Mouse (Mus musculus): ENCODE results near the gene Prpf39. TPM values are rescaled to one million over a fixed set of nuclear protein-coding genes. Genes with fewer than 3 reads are reported as not detected.

The Prpf39 gene
- 59.0 and 70.6 TPM in 2 replicates for polyA plus RNA-seq (2012; ENCODE audit: insufficient read depth, insufficient read length, missing spikeins)

GRCm38 (mm10) chr12:65036190-65036870, at the start of gene Prpf39:
TSS of gene Prpf39 (plus strand) at chr12:65036333.
- Histone ChIP-seq H3K4me3 (ENCODE audit: insufficient read depth, low read length) (peak within 1 kb of the TSS; percentile 100), H3K27ac (ENCODE audit: insufficient read depth, low read depth, low read length) (peak within 1 kb of the TSS; percentile 87)

DNA sequence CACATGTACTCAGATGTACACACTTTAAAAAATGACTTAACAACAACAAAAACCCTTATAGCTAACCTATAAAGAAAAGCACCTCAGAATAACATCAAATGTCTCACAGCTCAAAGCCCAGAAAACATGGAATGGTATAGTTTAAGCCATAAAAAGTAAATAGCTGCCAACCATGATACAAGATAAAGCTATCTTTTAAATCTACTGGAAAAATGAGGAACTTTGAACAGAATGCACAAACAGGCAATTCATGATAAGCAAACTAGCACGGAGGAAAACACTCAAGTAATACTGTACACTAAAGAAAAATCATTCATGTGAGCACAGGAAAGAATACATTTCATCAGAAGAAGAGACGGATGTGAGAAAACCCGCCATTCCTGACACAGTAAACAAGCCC, 28.4 kb upstream of the Prpf39 start:
- no peaks in the 10 kb centered on the region for H3K4me1 ChIP-seq (ENCODE audit: control insufficient read depth, insufficient read depth, low read length)
- TF ChIP-seq CTCF (IDR thresholded peaks at IDR 0.05; ENCODE audit: low read depth, low read length) (no peak), POLR2A (IDR thresholded peaks at IDR 0.05; ENCODE audit: borderline replicate concordance, low read depth, low read length) (no peak)
- H3K27ac ChIP-seq (ENCODE audit: insufficient read depth, low read depth, low read length), result no peak overlapping the region
- no peak overlapping the region for H3K4me3 ChIP-seq (ENCODE audit: insufficient read depth, low read length)

More at GRCm38 (mm10) chr12:65036190-65036870, at the start of gene Prpf39:
- TF ChIP-seq CTCF (IDR thresholded peaks at IDR 0.05; ENCODE audit: low read depth, low read length) (no peak), POLR2A (IDR thresholded peaks at IDR 0.05; ENCODE audit: borderline replicate concordance, low read depth, low read length) (peak; percentile 43; the same call in 1 of the 2 replicates)
- H3K4me1 ChIP-seq (ENCODE audit: control insufficient read depth, insufficient read depth, low read length), result peaks cover 11% of the 10 kb centered on the region

DNA sequence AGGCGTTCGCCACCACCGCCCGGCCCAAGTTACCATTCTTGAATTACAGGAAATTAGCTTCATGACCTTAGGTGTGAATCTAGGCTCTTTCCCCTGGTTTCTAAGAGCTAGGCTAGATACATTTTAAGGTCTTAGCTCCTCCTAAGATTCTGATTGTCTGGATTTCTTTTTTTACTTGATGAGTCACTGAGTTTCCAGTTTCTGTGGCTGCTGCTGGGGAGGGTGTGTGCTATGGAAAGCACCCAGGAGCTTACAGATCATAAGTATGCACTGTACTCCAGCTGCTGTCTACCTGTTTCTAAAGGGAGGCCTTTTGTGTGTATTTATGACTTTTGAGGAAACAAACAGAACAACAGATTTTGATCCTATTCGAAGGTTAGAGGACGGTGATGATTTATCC, 13.3 kb upstream of the Prpf39 start:
- Histone ChIP-seq H3K27ac (ENCODE audit: insufficient read depth, low read depth, low read length) (no peak overlapping the region), H3K4me1 (ENCODE audit: control insufficient read depth, insufficient read depth, low read length) (no peaks in the 10 kb centered on the region), H3K4me3 (ENCODE audit: insufficient read depth, low read length) (no peak overlapping the region)
- no peak for TF ChIP-seq POLR2A (IDR thresholded peaks at IDR 0.05; ENCODE audit: borderline replicate concordance, low read depth, low read length)
- TF ChIP-seq CTCF (IDR thresholded peaks at IDR 0.05; ENCODE audit: low read depth, low read length), result no peak

GRCm38 (mm10) chr12:65035839-65036189, 319 bp upstream of the Prpf39 start:
- 0 out of 2 replicates have a peak overlapping the region, but pooled peaks have one; percentile 23 for H3K27ac ChIP-seq (ENCODE audit: insufficient read depth, low read depth, low read length)
- no peak for TF ChIP-seq CTCF (IDR thresholded peaks at IDR 0.05; ENCODE audit: low read depth, low read length)
- TF ChIP-seq POLR2A (IDR thresholded peaks at IDR 0.05; ENCODE audit: borderline replicate concordance, low read depth, low read length), result no peak
- H3K4me3 ChIP-seq (ENCODE audit: insufficient read depth, low read length), result peak overlapping the region; percentile 100
- H3K4me1 ChIP-seq (ENCODE audit: control insufficient read depth, insufficient read depth, low read length), result peaks cover 11% of the 10 kb centered on the region

GRCm38 (mm10) chr12:65036892-65037545, 886 bp downstream of the Prpf39 start:
- TF ChIP-seq CTCF (IDR thresholded peaks at IDR 0.05; ENCODE audit: low read depth, low read length), result no peak

GRCm38 (mm10) chr12:65037546-65037937, 1.4 kb downstream of the Prpf39 start:
- H3K4me1 ChIP-seq (ENCODE audit: control insufficient read depth, insufficient read depth, low read length), result peaks cover 11% of the 10 kb centered on the region
- TF ChIP-seq CTCF (IDR thresholded peaks at IDR 0.05; ENCODE audit: low read depth, low read length), result no peak
- TF ChIP-seq POLR2A (IDR thresholded peaks at IDR 0.05; ENCODE audit: borderline replicate concordance, low read depth, low read length), result no peak
- peak overlapping the region; percentile 67 for H3K4me3 ChIP-seq (ENCODE audit: insufficient read depth, low read length)
- H3K27ac ChIP-seq (ENCODE audit: insufficient read depth, low read depth, low read length), result no peak overlapping the region

More at GRCm38 (mm10) chr12:65036892-65037545, 886 bp downstream of the Prpf39 start:
- H3K27ac ChIP-seq (ENCODE audit: insufficient read depth, low read depth, low read length), result peak overlapping the region; percentile 46; the same call in 1 of the 2 replicates
- peak overlapping the region; percentile 100 for H3K4me3 ChIP-seq (ENCODE audit: insufficient read depth, low read length)
- peaks cover 11% of the 10 kb centered on the region for H3K4me1 ChIP-seq (ENCODE audit: control insufficient read depth, insufficient read depth, low read length)

GRCm38 (mm10) chr12:65048799-65049198, 12.7 kb downstream of the Prpf39 start:
- TF ChIP-seq POLR2A (IDR thresholded peaks at IDR 0.05; ENCODE audit: borderline replicate concordance, low read depth, low read length), result no peak
- TF ChIP-seq CTCF (IDR thresholded peaks at IDR 0.05; ENCODE audit: low read depth, low read length), result no peak
- peaks cover 4% of the 10 kb centered on the region; the same call in 1 of the 2 replicates for H3K4me1 ChIP-seq (ENCODE audit: control insufficient read depth, insufficient read depth, low read length)
- H3K27ac ChIP-seq (ENCODE audit: insufficient read depth, low read depth, low read length), result no peak overlapping the region
- no peak overlapping the region for H3K4me3 ChIP-seq (ENCODE audit: insufficient read depth, low read length)

GRCm38 (mm10) chr12:65058203-65058602, 22.1 kb downstream of the Prpf39 start:
- no peak overlapping the region for H3K4me3 ChIP-seq (ENCODE audit: insufficient read depth, low read length)
- H3K4me1 ChIP-seq (ENCODE audit: control insufficient read depth, insufficient read depth, low read length), result no peaks in the 10 kb centered on the region
- no peak overlapping the region for H3K27ac ChIP-seq (ENCODE audit: insufficient read depth, low read depth, low read length)
- TF ChIP-seq POLR2A (IDR thresholded peaks at IDR 0.05; ENCODE audit: borderline replicate concordance, low read depth, low read length) (no peak), CTCF (IDR thresholded peaks at IDR 0.05; ENCODE audit: low read depth, low read length) (no peak)

- no peak overlapping the region for H3K27ac ChIP-seq (ENCODE audit: insufficient read depth, low read depth, low read length)
- H3K4me1 ChIP-seq (ENCODE audit: control insufficient read depth, insufficient read depth, low read length), result peaks cover 9% of the 10 kb centered on the region
- H3K4me3 ChIP-seq (ENCODE audit: insufficient read depth, low read length), result no peak overlapping the region
- TF ChIP-seq CTCF (IDR thresholded peaks at IDR 0.05; ENCODE audit: low read depth, low read length) (no peak), POLR2A (IDR thresholded peaks at IDR 0.05; ENCODE audit: borderline replicate concordance, low read depth, low read length) (no peak)
Observed at GRCm38 (mm10) chr12:65061082-65061481, 24.9 kb downstream of the Prpf39 start.

GRCm38 (mm10) chr12:65065241-65065640, 29.1 kb downstream of the Prpf39 start:
- H3K4me3 ChIP-seq (ENCODE audit: insufficient read depth, low read length), result no peak overlapping the region
- no peak for TF ChIP-seq POLR2A (IDR thresholded peaks at IDR 0.05; ENCODE audit: borderline replicate concordance, low read depth, low read length)
- no peak for TF ChIP-seq CTCF (IDR thresholded peaks at IDR 0.05; ENCODE audit: low read depth, low read length)
- no peak overlapping the region for H3K27ac ChIP-seq (ENCODE audit: insufficient read depth, low read depth, low read length)
- H3K4me1 ChIP-seq (ENCODE audit: control insufficient read depth, insufficient read depth, low read length), result peaks cover 21% of the 10 kb centered on the region
